Mouse (Mus musculus) heart, embryonic 15.5 days (tissue): ENCODE data around the gene Olfr877. TPM values are rescaled to one million over a fixed set of nuclear protein-coding genes. Genes with fewer than 3 reads are reported as not detected.

Experiments
- ATAC-seq: fragments of 200-750 bp; cut with Nextera tagmentation; replicated peaks from 2 replicates; pipeline ENCODE4 v1.8.0; 2017; ENCODE audit warnings: low read depth, moderate TSS enrichment; ENCODE audit not compliant: insufficient number of reproducible peaks, insufficient read depth, low FRiP score
- H3K27ac ChIP-seq: fragments of 300-500 bp; sonication (generic); 2 replicates; pipeline ENCODE4 v1.5.1; 2015; ENCODE audit warnings: mild to moderate bottlenecking, inconsistent platforms
- H3K27me3 ChIP-seq: fragments of 300-500 bp; sonication (generic); 2 replicates; pipeline ENCODE4 v1.6.1; 2015; ENCODE audit warnings: inconsistent platforms
- H3K36me3 ChIP-seq: fragments of 300-500 bp; sonication (generic); 2 replicates; pipeline ENCODE4 v1.6.1; 2015; ENCODE audit warnings: mild to moderate bottlenecking, inconsistent platforms
- H3K4me1 ChIP-seq: fragments of 300-500 bp; sonication (generic); replicated peaks from 2 replicates; pipeline ENCODE4 v1.6.1; 2015; ENCODE audit warnings: inconsistent platforms
- H3K4me2 ChIP-seq: fragments of 300-500 bp; sonication (generic); 2 replicates; pipeline ENCODE4 v1.6.1; 2015; ENCODE audit warnings: inconsistent platforms, mild to moderate bottlenecking, moderate library complexity
- H3K4me3 ChIP-seq: fragments of 300-500 bp; sonication (generic); 2 replicates; pipeline ENCODE4 v1.5.1; 2015; ENCODE audit warnings: mild to moderate bottlenecking, inconsistent platforms
- H3K9ac ChIP-seq: fragments of 300-500 bp; sonication (generic); 2 replicates; pipeline ENCODE4 v1.6.1; 2015; ENCODE audit warnings: mild to moderate bottlenecking, inconsistent platforms
- H3K9me3 ChIP-seq: fragments of 300-500 bp; sonication (generic); replicated peaks from 2 replicates; pipeline ENCODE4 v1.6.1; 2016; ENCODE audit warnings: inconsistent platforms
- WGBS: fragments of 180-500 bp; shearing (Covaris S2); methylation state at CpG from one replicate; pipeline ENCODE4 v1.1.7; 2015; ENCODE audit warnings: mixed read lengths; 5-methylcytosine and 5-hydroxymethylcytosine counted together
- polyA plus RNA-seq: library from polyadenylated mRNA; unstranded; fragments of >200 nt; fragmentation: Nextera tagmentation; extraction: Ambion mirVana; gene quantifications from 2 replicates; pipeline ENCODE4 v1.2.1, GENCODE M21; 2015

The Olfr877 gene
- polyA plus RNA-seq: not detected in 2 replicates

DNA sequence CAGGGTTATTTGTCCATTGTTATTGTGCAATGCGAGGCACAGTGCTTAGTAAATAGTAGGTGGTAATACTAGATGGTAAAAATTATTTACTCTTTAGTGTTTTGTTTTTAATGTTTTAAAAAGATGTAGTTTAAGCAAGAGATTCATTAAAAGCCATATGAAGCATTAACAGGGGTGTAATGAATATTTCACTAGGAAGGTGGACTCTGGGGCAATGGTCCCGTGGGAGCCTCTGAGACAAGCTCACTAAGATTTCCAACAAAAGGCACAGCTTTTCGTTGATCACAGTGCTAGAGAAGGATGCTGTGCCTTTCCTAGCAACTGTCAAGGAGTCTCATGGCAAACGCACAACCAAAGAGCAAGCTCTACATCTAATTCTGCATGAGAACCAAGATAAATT, at the start of gene Olfr877:
Gene Olfr877 (plus strand): TSS at position 301 of the 400 bp plus-strand sequence.
- ATAC-seq: no peak
- H3K36me3 ChIP-seq: no peaks in the 10 kb centered on the region
- no peak within 1 kb of the TSS for H3K4me3 ChIP-seq
- no peak within 1 kb of the TSS for H3K4me2 ChIP-seq
- H3K9ac ChIP-seq: no peak within 1 kb of the TSS
- H3K9me3 ChIP-seq: no peaks in the 10 kb centered on the region
- WGBS: 72% methylated on average over 4 of the region's 4 CpGs
- no peak within 1 kb of the TSS for H3K27ac ChIP-seq
- H3K27me3 ChIP-seq: no peaks in the 10 kb centered on the region
- H3K4me1 ChIP-seq: no peaks in the 10 kb centered on the region

DNA sequence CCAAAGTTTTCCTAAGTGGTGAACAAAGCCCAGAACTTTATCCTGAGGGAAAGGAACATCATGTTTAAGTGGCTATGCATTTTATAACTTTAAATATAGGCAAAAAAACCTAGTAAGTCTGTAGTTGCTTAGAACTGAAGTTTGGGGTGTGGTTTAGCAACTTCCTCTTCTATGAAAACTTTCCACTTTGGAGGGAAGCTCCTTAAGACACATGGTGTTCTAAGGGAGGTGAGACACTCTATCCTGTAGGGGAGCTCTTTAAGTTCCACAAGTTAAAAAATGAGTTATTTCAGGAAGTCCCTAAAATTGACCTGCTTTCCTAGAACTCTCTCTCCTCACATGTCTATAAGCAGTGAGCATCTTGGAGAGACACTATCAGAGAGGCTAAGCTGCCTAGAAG, 46.8 kb upstream of the Olfr877 start:
- H3K27me3 ChIP-seq: no peaks in the 10 kb centered on the region
- H3K4me3 ChIP-seq: no peak overlapping the region
- ATAC-seq: no peak
- H3K9ac ChIP-seq: no peak overlapping the region
- H3K9me3 ChIP-seq: no peaks in the 10 kb centered on the region
- H3K4me1 ChIP-seq: peaks cover 3% of the 10 kb centered on the region; the same call in 1 of the 2 replicates
- no peak overlapping the region for H3K27ac ChIP-seq
- H3K4me2 ChIP-seq: no peak overlapping the region
- H3K36me3 ChIP-seq: no peaks in the 10 kb centered on the region

DNA sequence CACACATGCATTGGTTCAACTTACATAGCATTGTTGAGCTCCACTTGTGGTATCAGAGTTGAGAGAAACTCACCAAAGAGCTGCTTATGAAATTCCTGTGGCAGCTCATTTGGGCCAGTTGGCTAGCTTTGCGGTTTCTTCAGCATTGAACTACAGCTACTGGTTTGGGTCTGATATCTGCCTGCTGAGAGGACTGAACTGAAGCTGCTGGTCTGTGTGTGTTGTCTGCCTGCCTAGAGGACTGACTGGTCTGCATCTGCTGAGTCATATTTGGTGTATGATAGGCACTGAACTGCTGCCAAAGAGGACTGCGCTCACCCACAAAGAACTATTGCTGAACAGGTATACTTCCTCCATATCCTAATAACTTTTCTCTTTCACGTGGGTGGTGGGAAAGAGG, 45.6 kb upstream of the Olfr877 start:
- WGBS: 64% methylated on average over 3 of the region's 3 CpGs

DNA sequence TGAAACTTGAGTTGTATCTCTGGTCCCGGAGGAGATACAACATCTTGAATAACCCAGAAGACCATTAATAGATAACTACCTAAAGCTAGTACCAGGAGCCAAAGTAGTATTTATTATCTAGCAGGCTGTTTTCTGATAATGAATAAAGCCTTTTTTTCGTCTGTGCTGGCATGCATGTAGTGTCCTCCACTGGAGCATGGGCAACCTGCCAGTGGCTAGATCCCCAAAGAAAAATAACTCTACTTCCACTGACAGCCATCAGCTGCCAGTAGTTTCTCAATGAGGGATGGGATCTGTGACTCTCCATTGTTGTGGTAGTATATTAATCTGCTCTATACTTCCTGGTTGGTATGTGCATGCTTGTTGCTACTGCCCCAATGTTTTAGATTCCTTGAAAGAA, 45.1 kb upstream of the Olfr877 start:
- no peak overlapping the region for H3K4me3 ChIP-seq
- H3K9ac ChIP-seq: no peak overlapping the region
- no peaks in the 10 kb centered on the region for H3K9me3 ChIP-seq
- 30% methylated on average over 2 of the region's 2 CpGs for WGBS
- H3K4me1 ChIP-seq: peaks cover 3% of the 10 kb centered on the region; the same call in 1 of the 2 replicates
- no peak overlapping the region for H3K27ac ChIP-seq
- H3K27me3 ChIP-seq: no peaks in the 10 kb centered on the region
- H3K36me3 ChIP-seq: no peaks in the 10 kb centered on the region
- no peak for ATAC-seq
- H3K4me2 ChIP-seq: no peak overlapping the region

More for the DNA sequence above, 45.6 kb upstream of the Olfr877 start:
- no peak overlapping the region for H3K4me2 ChIP-seq
- H3K27me3 ChIP-seq: no peaks in the 10 kb centered on the region
- ATAC-seq: no peak
- H3K27ac ChIP-seq: no peak overlapping the region
- no peaks in the 10 kb centered on the region for H3K9me3 ChIP-seq
- peaks cover 3% of the 10 kb centered on the region; the same call in 1 of the 2 replicates for H3K4me1 ChIP-seq
- H3K36me3 ChIP-seq: no peaks in the 10 kb centered on the region
- H3K9ac ChIP-seq: no peak overlapping the region
- no peak overlapping the region for H3K4me3 ChIP-seq

DNA sequence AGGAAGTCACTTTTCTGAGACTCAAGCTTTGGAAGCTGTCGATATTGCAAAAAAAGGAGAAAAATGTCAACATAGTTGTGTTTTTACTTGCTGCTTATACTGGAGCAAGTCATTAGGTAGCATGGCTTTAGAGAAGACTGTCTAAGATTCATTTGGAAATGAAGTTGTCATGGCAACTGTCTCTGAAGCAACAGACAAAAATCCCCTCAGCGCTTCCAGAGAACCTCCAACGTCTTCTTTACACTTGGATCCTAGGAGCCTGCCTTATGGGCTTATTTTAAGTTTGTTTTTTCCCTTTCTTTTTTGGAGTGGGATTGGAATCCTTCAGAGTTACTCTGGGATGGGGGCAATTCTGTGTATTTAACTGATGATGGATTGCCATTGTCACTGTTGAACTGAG, 39.4 kb upstream of the Olfr877 start:
- 80% methylated on average over 3 of the region's 3 CpGs for WGBS
- Histone ChIP-seq H3K27ac (no peak overlapping the region), H3K9ac (no peak overlapping the region), H3K4me3 (no peak overlapping the region), H3K4me1 (no peaks in the 10 kb centered on the region), H3K27me3 (no peaks in the 10 kb centered on the region), H3K36me3 (no peaks in the 10 kb centered on the region), H3K9me3 (no peaks in the 10 kb centered on the region), H3K4me2 (no peak overlapping the region)
- no peak for ATAC-seq

DNA sequence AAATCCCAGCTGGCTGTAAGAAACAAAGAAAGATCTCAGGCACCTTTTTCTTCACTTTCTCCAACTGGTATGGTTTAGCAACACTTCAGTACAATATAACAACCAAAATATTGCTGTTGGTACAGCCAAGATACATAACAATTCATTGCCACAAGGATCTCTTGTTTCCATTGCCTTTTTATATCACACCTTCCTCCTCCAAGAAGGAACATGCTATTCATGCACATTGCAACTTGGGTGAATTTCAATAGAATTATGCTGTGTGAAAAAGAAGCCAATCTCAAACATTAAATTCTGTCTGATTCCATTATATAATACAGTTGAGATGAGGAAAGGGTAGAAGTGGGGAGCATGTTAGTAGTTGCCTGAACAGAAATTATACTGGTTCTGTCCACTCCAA, 24.2 kb upstream of the Olfr877 start:
- Histone ChIP-seq H3K36me3 (no peaks in the 10 kb centered on the region), H3K9me3 (no peaks in the 10 kb centered on the region), H3K27me3 (no peaks in the 10 kb centered on the region), H3K9ac (no peak overlapping the region), H3K4me1 (no peaks in the 10 kb centered on the region), H3K4me3 (no peak overlapping the region), H3K27ac (no peak overlapping the region), H3K4me2 (no peak overlapping the region)
- ATAC-seq: no peak

DNA sequence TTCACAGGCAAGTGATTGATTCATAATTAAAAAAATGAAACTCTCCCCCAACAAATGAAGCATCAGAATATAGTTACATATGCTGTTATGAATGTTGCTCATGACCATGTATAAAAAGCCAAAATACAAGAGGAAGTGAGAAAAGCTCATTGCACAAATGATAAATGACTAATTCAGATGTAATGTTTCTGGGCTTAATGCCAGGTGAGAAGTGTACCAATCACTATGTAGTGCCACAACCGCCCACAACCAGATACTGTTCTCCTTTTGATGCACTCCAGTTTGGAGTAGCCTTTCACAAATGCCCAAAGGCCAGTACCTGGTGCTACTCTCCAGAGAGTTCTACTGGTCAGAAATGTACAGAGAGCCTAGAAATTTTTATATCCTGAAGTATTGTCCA, 20.7 kb upstream of the Olfr877 start:
- Histone ChIP-seq H3K9me3 (no peaks in the 10 kb centered on the region), H3K4me3 (no peak overlapping the region), H3K9ac (no peak overlapping the region), H3K27ac (no peak overlapping the region), H3K4me2 (no peak overlapping the region), H3K27me3 (no peaks in the 10 kb centered on the region), H3K36me3 (no peaks in the 10 kb centered on the region), H3K4me1 (no peaks in the 10 kb centered on the region)
- no peak for ATAC-seq
- 32% methylated on average over 1 of the region's 1 CpGs for WGBS

DNA sequence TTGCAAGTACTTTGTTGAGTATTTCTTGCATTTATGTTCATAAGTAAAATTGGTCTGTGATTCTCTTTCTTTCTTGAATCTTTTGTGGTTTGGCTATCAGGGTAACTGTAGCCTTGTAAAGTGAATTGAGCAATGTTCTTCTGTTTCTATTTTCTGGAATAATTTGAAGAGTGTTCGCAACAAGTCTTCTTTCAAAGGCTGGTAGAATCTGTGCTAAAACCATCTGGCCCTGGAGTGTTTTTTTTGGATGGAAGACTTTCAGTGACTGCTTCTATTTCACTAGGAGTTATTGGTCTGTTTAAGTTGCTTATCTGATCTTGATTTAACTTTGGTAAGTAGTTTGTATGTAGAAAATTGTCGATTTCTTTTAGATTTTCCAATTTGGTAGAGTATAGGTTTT, 4.8 kb upstream of the Olfr877 start:
- Histone ChIP-seq H3K9ac (no peak overlapping the region), H3K4me3 (no peak overlapping the region), H3K9me3 (no peaks in the 10 kb centered on the region), H3K27me3 (no peaks in the 10 kb centered on the region), H3K4me2 (no peak overlapping the region), H3K27ac (no peak overlapping the region), H3K4me1 (no peaks in the 10 kb centered on the region), H3K36me3 (no peaks in the 10 kb centered on the region)
- no peak for ATAC-seq
- 79% methylated on average over 2 of the region's 2 CpGs for WGBS

DNA sequence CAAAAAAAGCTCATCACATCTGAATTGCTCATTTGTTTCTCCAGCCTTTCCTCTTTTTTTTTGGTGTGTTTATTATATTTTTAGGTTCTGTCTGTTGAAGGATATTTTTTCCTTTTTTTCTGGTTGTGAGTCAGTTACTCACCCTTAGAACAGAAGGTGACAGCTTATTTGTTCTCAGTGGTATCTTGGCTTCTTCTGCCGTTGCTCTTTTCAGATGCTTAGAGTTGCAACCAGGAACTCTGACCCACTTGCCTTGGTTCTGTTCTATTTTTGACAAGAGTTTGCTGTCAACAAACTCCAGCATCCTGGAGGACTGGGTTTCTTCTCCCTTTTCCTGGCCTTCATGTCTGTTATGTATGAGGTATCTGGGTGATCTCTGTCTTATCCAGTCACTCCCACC, 9.3 kb downstream of the Olfr877 start:
- Histone ChIP-seq H3K4me2 (no peak overlapping the region), H3K27ac (no peak overlapping the region), H3K36me3 (no peaks in the 10 kb centered on the region), H3K4me3 (no peak overlapping the region), H3K4me1 (no peaks in the 10 kb centered on the region), H3K9me3 (no peaks in the 10 kb centered on the region), H3K27me3 (no peaks in the 10 kb centered on the region), H3K9ac (no peak overlapping the region)
- 17% methylated on average over 1 of the region's 1 CpGs for WGBS
- no peak for ATAC-seq

DNA sequence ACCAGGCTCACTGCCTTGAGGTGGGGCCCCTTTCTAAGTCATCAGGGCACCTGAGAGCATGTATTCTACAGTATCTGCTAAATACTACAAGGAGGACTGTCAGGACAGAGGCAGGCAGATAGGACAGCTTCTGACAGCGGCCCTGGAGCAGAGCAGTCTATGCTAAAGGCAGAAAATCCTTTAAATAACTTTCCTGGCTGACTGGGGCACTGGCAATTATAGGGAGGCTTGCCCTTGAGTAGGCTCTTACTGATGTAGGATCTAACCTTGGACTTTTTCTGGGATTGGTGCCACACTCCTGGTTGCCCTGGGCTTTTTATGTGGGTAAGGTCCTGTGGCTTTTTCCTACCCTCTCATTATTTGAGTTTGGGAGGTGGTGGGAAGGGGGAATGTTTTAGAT, 16.2 kb downstream of the Olfr877 start:
- no peaks in the 10 kb centered on the region for H3K27me3 ChIP-seq
- H3K4me1 ChIP-seq: 0 out of 2 replicates have a peak, but pooled peaks cover 4% of the 10 kb centered on the region
- H3K4me3 ChIP-seq: no peak overlapping the region
- H3K27ac ChIP-seq: no peak overlapping the region
- H3K36me3 ChIP-seq: no peaks in the 10 kb centered on the region
- no peak for ATAC-seq
- no peaks in the 10 kb centered on the region for H3K9me3 ChIP-seq
- WGBS: 16% methylated on average over 1 of the region's 1 CpGs
- no peak overlapping the region for H3K4me2 ChIP-seq
- no peak overlapping the region for H3K9ac ChIP-seq

DNA sequence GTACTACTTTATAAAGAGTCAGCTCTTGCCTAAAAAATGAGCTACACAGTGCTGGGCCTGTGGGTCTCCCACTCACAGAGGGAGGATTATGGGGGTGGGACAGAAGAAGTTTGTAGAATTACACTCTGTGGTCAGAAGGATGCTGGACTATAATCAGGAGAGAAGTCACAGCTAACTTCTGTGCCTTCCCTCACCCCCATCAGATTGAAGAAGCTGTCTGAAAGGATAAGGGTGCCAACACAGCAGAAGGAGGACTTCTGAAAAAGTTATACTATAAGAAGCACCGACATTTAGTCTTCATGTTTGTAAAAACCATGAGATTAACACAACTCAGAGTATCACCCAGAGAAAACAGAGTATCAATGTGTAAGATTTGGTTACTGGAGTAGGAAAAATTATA, 17.0 kb downstream of the Olfr877 start:
- Histone ChIP-seq H3K9ac (no peak overlapping the region), H3K4me2 (no peak overlapping the region), H3K27ac (no peak overlapping the region), H3K36me3 (no peaks in the 10 kb centered on the region), H3K9me3 (no peaks in the 10 kb centered on the region), H3K27me3 (no peaks in the 10 kb centered on the region), H3K4me1 (0 out of 2 replicates have a peak, but pooled peaks cover 4% of the 10 kb centered on the region), H3K4me3 (no peak overlapping the region)
- ATAC-seq: no peak
- 75% methylated on average over 1 of the region's 1 CpGs for WGBS

DNA sequence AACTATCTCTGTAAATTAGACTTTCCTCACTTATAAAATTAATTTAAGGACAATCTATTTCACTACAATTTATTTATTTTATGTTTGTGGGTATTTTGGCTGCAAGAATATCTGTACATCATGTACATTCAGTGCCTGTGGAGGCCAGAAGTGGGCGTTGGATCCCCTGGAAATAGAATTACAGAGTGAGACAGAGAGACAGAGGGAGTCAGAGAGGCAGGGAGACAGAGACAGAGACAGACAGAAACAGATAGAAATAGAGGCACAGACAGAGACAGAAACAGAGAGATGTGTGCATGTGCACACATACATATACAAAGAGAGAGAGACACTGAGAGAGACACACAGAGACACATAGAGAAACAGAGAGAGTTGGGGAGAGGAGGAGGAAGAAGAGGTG, 17.5 kb downstream of the Olfr877 start:
- Histone ChIP-seq H3K27ac (no peak overlapping the region), H3K27me3 (no peaks in the 10 kb centered on the region), H3K9ac (no peak overlapping the region), H3K4me1 (0 out of 2 replicates have a peak, but pooled peaks cover 4% of the 10 kb centered on the region), H3K4me3 (no peak overlapping the region), H3K36me3 (no peaks in the 10 kb centered on the region), H3K9me3 (no peaks in the 10 kb centered on the region), H3K4me2 (no peak overlapping the region)
- ATAC-seq: no peak
- 51% methylated on average over 1 of the region's 1 CpGs for WGBS
